Mouse (Mus musculus) erythroblast, embryonic 14.5 days (primary cell): Measurements from ENCODE around the gene Klhdc8a.

Experiments
- GATA1 ChIP-seq: IDR thresholded peaks from 2 replicates; pipeline ENCODE4 v1.6.1; 2012; ENCODE audit warnings: low read length, inconsistent platforms, mixed read lengths
- TAL1 ChIP-seq: IDR thresholded peaks from 3 replicates; pipeline ENCODE4 v1.6.1; 2012; ENCODE audit warnings: low read length, inconsistent platforms, mixed read lengths

DNA sequence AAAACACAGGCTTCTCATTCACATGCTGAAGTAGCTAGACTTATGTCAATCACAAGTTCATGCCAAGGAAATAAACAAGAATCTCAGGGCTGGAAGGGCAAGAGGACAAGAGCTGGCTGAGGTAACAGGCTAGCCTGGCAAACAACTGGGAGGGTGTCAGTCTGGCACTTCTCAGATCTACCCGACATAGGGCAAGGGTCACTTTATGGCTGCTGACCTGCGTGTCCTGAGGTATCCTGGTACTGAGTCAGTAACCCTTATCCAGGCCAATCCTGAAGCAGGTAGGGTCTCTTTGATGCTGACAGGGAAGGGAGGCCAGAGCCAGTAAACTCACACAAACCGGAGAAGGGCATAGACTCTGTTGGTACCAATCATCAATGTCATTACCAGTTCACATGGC is 30.1 kb downstream of the Klhdc8a start:
- TF ChIP-seq GATA1 (no peak), TAL1 (no peak)
